Mouse (Mus musculus): ENCODE measurements around the gene Cmas. TPM values are rescaled to one million over a fixed set of nuclear protein-coding genes. Genes with fewer than 3 reads are reported as not detected.

Cmas gene
- polyA plus RNA-seq, 1 experiment from 2014 or later = 170 TPM

- WGBS (ENCODE audit: insufficient replicate concordance) = 84% methylated on average over 9 of the region's 9 CpGs
- no peak overlapping the region for H3K9ac ChIP-seq
- no peak for ATAC-seq (ENCODE audit: insufficient read depth)
- H3K4me2 ChIP-seq = no peak overlapping the region
- no peaks in the 10 kb centered on the region for H3K9me3 ChIP-seq (replicated peaks)
- H3K27me3 ChIP-seq = no peaks in the 10 kb centered on the region
- no peaks in the 10 kb centered on the region for H3K36me3 ChIP-seq (replicated peaks)
- no peak overlapping the region for H3K27ac ChIP-seq (replicated peaks)
- peaks cover 5% of the 10 kb centered on the region for H3K4me1 ChIP-seq (replicated peaks)
- H3K4me3 ChIP-seq (replicated peaks) = no peak overlapping the region
These were observed 38.6 kb downstream of the Cmas start for GRCm38 (mm10) chr6:142795087-142795486.

- H3K9ac ChIP-seq = no peak overlapping the region
- WGBS (ENCODE audit: insufficient replicate concordance) = 62% methylated on average over 15 of the region's 15 CpGs
- H3K27ac ChIP-seq (replicated peaks) = no peak overlapping the region
- H3K9me3 ChIP-seq (replicated peaks) = no peaks in the 10 kb centered on the region
- no peak overlapping the region for H3K4me3 ChIP-seq (replicated peaks)
- no peak overlapping the region for H3K4me2 ChIP-seq
- peaks cover 6% of the 10 kb centered on the region for H3K4me1 ChIP-seq (replicated peaks)
- no peaks in the 10 kb centered on the region for H3K27me3 ChIP-seq
- no peaks in the 10 kb centered on the region for H3K36me3 ChIP-seq (replicated peaks)
- no peak for ATAC-seq (ENCODE audit: insufficient read depth)
These were observed 39.4 kb downstream of the Cmas start for GRCm38 (mm10) chr6:142795655-142796441.

GRCm38 (mm10) chr6:142797996-142798395 lies 41.5 kb downstream of the Cmas start:
- Histone ChIP-seq H3K4me2 (no peak overlapping the region), H3K9ac (no peak overlapping the region), H3K4me1 (replicated peaks) (peaks cover 6% of the 10 kb centered on the region), H3K27ac (replicated peaks) (no peak overlapping the region), H3K27me3 (0 out of 2 replicates have a peak, but pooled peaks cover 6% of the 10 kb centered on the region), H3K4me3 (replicated peaks) (no peak overlapping the region), H3K36me3 (replicated peaks) (no peaks in the 10 kb centered on the region), H3K9me3 (replicated peaks) (no peaks in the 10 kb centered on the region)
- 56% methylated on average over 1 of the region's 1 CpGs for WGBS (ENCODE audit: insufficient replicate concordance)
- ATAC-seq (ENCODE audit: insufficient read depth) = no peak

GRCm38 (mm10) chr6:142798837-142799236 lies 42.4 kb downstream of the Cmas start:
- peak; percentile 30; the same call in 1 of the 2 replicates for ATAC-seq (ENCODE audit: insufficient read depth)
- H3K4me2 ChIP-seq = no peak overlapping the region
- no peaks in the 10 kb centered on the region for H3K36me3 ChIP-seq (replicated peaks)
- 0 out of 2 replicates have a peak, but pooled peaks cover 6% of the 10 kb centered on the region for H3K27me3 ChIP-seq
- no peaks in the 10 kb centered on the region for H3K9me3 ChIP-seq (replicated peaks)
- no peak overlapping the region for H3K4me3 ChIP-seq (replicated peaks)
- 33% methylated on average over 9 of the region's 9 CpGs for WGBS (ENCODE audit: insufficient replicate concordance)
- H3K4me1 ChIP-seq (replicated peaks) = peaks cover 6% of the 10 kb centered on the region
- H3K27ac ChIP-seq (replicated peaks) = no peak overlapping the region
- no peak overlapping the region for H3K9ac ChIP-seq

- H3K4me2 ChIP-seq = no peak overlapping the region
- no peak overlapping the region for H3K4me3 ChIP-seq (replicated peaks)
- peaks cover 6% of the 10 kb centered on the region for H3K4me1 ChIP-seq (replicated peaks)
- H3K9ac ChIP-seq = no peak overlapping the region
- H3K36me3 ChIP-seq (replicated peaks) = no peaks in the 10 kb centered on the region
- 47% methylated on average over 7 of the region's 7 CpGs for WGBS (ENCODE audit: insufficient replicate concordance)
- no peaks in the 10 kb centered on the region for H3K9me3 ChIP-seq (replicated peaks)
- ATAC-seq (ENCODE audit: insufficient read depth) = peak; percentile 42; the same call in 1 of the 2 replicates
- no peak overlapping the region for H3K27ac ChIP-seq (replicated peaks)
- H3K27me3 ChIP-seq = 0 out of 2 replicates have a peak, but pooled peaks cover 6% of the 10 kb centered on the region
These were observed 43.4 kb downstream of the Cmas start for GRCm38 (mm10) chr6:142799704-142800374.

GRCm38 (mm10) chr6:142801687-142802086 lies 45.2 kb downstream of the Cmas start:
- ATAC-seq (ENCODE audit: insufficient read depth) = no peak
- Histone ChIP-seq H3K27ac (replicated peaks) (no peak overlapping the region), H3K9me3 (replicated peaks) (no peaks in the 10 kb centered on the region), H3K36me3 (replicated peaks) (no peaks in the 10 kb centered on the region), H3K4me1 (replicated peaks) (peaks cover 11% of the 10 kb centered on the region), H3K9ac (no peak overlapping the region), H3K27me3 (0 out of 2 replicates have a peak, but pooled peaks cover 6% of the 10 kb centered on the region), H3K4me3 (replicated peaks) (no peak overlapping the region), H3K4me2 (no peak overlapping the region)
- 65% methylated on average over 5 of the region's 5 CpGs for WGBS (ENCODE audit: insufficient replicate concordance)

- H3K27me3 ChIP-seq = 0 out of 2 replicates have a peak, but pooled peaks cover 6% of the 10 kb centered on the region
- H3K36me3 ChIP-seq (replicated peaks) = no peaks in the 10 kb centered on the region
- no peak overlapping the region for H3K4me3 ChIP-seq (replicated peaks)
- ATAC-seq (ENCODE audit: insufficient read depth) = no peak
- peaks cover 11% of the 10 kb centered on the region for H3K4me1 ChIP-seq (replicated peaks)
- H3K9me3 ChIP-seq (replicated peaks) = no peaks in the 10 kb centered on the region
- no peak overlapping the region for H3K27ac ChIP-seq (replicated peaks)
- WGBS (ENCODE audit: insufficient replicate concordance) = 52% methylated on average over 11 of the region's 11 CpGs
- no peak overlapping the region for H3K4me2 ChIP-seq
- H3K9ac ChIP-seq = no peak overlapping the region
These were observed 46.4 kb downstream of the Cmas start for GRCm38 (mm10) chr6:142802617-142803525.

- H3K4me3 ChIP-seq (replicated peaks) = no peak within 1 kb of the TSS
- H3K36me3 ChIP-seq (replicated peaks) = no peaks in the 10 kb centered on the region
- ATAC-seq (ENCODE audit: insufficient read depth) = no peak
- H3K27me3 ChIP-seq = 0 out of 2 replicates have a peak, but pooled peaks cover 6% of the 10 kb centered on the region
- H3K4me2 ChIP-seq = no peak within 1 kb of the TSS
- H3K9ac ChIP-seq = no peak within 1 kb of the TSS
- no peak within 1 kb of the TSS for H3K27ac ChIP-seq (replicated peaks)
- H3K9me3 ChIP-seq (replicated peaks) = no peaks in the 10 kb centered on the region
- peaks cover 11% of the 10 kb centered on the region for H3K4me1 ChIP-seq (replicated peaks)
These were observed 47.9 kb downstream of the Cmas start, which contains the start of gene Sult6b2 for GRCm38 (mm10) chr6:142804402-142804801. Gene Sult6b2 (minus strand): TSS chr6:142804502.

GRCm38 (mm10) chr6:142806326-142806725 lies 49.8 kb downstream of the Cmas start:
- Histone ChIP-seq H3K9me3 (replicated peaks) (no peaks in the 10 kb centered on the region), H3K4me1 (replicated peaks) (peaks cover 5% of the 10 kb centered on the region), H3K9ac (no peak overlapping the region), H3K27me3 (0 out of 2 replicates have a peak, but pooled peaks cover 6% of the 10 kb centered on the region), H3K36me3 (replicated peaks) (no peaks in the 10 kb centered on the region), H3K4me2 (no peak overlapping the region), H3K4me3 (replicated peaks) (no peak overlapping the region), H3K27ac (replicated peaks) (no peak overlapping the region)
- ATAC-seq (ENCODE audit: insufficient read depth) = no peak
- WGBS (ENCODE audit: insufficient replicate concordance) = 13% methylated on average over 4 of the region's 4 CpGs

GRCm38 (mm10) chr6:142809373-142810098 lies 53.0 kb downstream of the Cmas start:
- no peak overlapping the region for H3K27ac ChIP-seq (replicated peaks)
- no peak overlapping the region for H3K4me3 ChIP-seq (replicated peaks)
- WGBS (ENCODE audit: insufficient replicate concordance) = 20% methylated on average over 6 of the region's 6 CpGs
- ATAC-seq (ENCODE audit: insufficient read depth) = no peak
- no peaks in the 10 kb centered on the region for H3K36me3 ChIP-seq (replicated peaks)
- H3K27me3 ChIP-seq = peaks cover 6% of the 10 kb centered on the region; the same call in 1 of the 2 replicates
- H3K9ac ChIP-seq = no peak overlapping the region
- H3K9me3 ChIP-seq (replicated peaks) = no peaks in the 10 kb centered on the region
- no peak overlapping the region for H3K4me2 ChIP-seq
- peaks cover 8% of the 10 kb centered on the region for H3K4me1 ChIP-seq (replicated peaks)

Measured in liver, embryonic 15.5 days (tissue).